Mouse (Mus musculus): Measurements from ENCODE around the gene Pigk.

The Pigk gene

DNA sequence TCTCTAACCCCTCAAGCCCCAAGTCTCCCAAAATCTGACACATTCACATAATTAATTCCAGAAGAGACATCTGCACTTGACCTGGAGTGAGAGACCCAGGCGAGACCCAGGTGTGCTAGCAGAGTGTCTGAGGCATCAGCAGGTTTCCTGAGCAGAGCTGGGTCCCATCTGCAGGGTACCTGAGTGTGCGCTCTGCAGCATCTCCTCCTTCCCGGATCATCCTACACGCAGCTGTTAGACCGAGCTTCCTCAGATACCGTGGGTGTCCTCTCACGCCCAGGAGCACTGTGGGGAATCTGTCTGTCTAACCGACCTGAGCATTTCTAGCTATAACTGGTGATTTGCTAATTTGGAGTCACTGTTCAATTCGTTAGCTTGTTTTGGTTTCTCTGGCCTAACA is 10.5 kb downstream of the Pigk start:
- DNase-seq (ENCODE audit: inconsistent age in 2 of 2, low spot score in 1 of 2): no peak

- no peak for DNase-seq (ENCODE audit: inconsistent age in 2 of 2, low spot score in 1 of 2)
Observed at GRCm38 (mm10) chr3:152728238-152728637, 14.3 kb downstream of the Pigk start.

- no peak for DNase-seq (ENCODE audit: inconsistent age in 2 of 2, low spot score in 1 of 2)
Observed at GRCm38 (mm10) chr3:152733011-152733410, 19.1 kb downstream of the Pigk start.

GRCm38 (mm10) chr3:152733513-152733912 is 19.6 kb downstream of the Pigk start:
- no peak for DNase-seq (ENCODE audit: inconsistent age in 2 of 2, low spot score in 1 of 2)

DNA sequence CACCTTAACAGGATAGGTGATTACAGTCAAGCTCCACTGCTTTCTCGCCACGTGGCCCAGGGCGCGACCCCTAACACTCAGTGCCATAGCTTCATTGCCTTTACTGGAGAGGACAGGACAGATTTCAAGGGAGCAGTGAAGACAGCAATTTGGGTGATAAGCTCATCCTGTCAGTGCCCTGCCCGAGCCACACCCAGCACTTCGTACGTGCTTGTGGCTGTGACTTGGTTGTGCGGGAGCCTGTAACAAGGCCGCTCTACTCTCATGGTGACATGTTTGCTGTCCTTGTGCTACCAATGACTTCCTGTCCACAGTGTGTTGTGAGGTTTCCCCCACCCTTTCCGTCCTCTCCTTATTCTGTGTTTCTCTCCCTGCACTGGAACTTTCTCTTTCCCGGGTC is 20.2 kb downstream of the Pigk start:
- DNase-seq (ENCODE audit: inconsistent age in 2 of 2, low spot score in 1 of 2): no peak

DNA sequence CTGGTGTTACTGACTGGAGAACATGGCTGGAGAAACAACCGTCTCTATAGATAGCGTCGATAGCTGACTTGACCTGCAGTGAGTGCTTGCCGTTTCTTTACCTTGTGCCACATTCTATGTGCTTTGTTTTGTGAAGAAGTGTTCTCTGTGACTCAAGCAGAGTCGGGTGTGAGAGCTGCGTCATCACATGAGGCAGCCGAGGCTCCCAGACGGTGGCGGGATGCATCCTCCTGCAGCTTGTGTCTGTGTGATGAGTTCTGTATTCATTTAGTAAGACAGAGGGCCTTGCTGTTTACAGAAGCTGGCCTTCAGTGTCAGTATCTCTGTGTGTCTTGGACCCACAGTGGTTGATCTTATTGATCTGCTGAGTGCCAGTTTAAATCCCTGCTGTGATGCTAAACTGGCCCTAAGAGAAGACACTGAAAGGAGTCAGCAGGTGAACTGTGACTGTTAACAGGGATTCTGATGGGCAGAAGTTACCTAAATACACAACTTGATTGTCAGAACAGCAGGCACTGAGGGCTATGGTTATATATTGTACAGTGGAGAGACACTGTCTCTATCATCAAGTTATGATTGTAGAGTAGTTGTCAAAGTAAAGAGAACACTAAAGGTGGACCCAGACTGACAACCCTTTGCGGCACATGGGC is 21.8 kb downstream of the Pigk start:
- DNase-seq (ENCODE audit: inconsistent age in 2 of 2, low spot score in 1 of 2): no peak

- DNase-seq (ENCODE audit: inconsistent age in 2 of 2, low spot score in 1 of 2): no peak
Observed at GRCm38 (mm10) chr3:152744301-152744700, 30.4 kb downstream of the Pigk start.

GRCm38 (mm10) chr3:152745611-152746010 is 31.7 kb downstream of the Pigk start:
- no peak for DNase-seq (ENCODE audit: inconsistent age in 2 of 2, low spot score in 1 of 2)

- DNase-seq (ENCODE audit: inconsistent age in 2 of 2, low spot score in 1 of 2): peak in 1 of 2 experiments; percentile 77
Observed at GRCm38 (mm10) chr3:152749461-152749871, 35.6 kb downstream of the Pigk start.

GRCm38 (mm10) chr3:152749881-152750280 is 36.0 kb downstream of the Pigk start:
- DNase-seq (ENCODE audit: inconsistent age in 2 of 2, low spot score in 1 of 2): no peak

DNA sequence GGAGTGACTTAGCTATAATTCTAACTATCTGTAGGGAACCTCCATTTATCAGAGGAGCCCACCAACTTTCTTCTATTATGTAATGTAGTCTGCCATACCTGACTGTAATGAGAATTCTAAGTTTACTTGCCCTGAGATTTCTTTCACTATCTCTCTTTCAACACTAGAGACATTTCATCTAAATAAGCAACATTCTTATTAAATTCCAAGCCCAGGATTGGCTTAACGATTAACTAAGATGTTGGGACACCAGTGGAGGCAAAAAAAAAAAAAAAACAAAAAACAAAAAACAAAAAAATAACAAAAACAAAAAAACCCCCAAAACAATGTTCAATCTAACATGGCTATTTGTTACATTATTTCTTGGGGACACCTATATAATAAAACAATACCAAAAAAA is 39.0 kb downstream of the Pigk start:
- no peak for DNase-seq (ENCODE audit: inconsistent age in 2 of 2, low spot score in 1 of 2)

DNA sequence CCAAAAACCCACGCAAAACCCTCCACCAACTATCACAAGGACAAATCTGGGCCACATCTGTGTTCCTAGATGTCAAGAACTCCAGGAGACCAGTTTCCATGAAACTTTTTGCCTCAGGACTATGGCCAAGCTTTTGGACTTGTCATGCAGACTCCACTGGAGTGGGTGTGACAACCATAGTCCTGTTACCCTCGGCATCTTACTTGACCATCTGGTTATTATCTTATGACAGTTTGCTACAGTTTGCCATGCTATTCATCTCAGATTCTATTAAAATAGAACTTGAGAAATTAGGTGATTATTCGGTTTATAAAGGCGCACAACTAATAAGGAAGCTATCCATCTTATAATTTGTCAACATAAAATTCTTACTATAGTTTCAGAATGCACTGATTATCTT is 39.4 kb downstream of the Pigk start:
- no peak for DNase-seq (ENCODE audit: inconsistent age in 2 of 2, low spot score in 1 of 2)

DNA sequence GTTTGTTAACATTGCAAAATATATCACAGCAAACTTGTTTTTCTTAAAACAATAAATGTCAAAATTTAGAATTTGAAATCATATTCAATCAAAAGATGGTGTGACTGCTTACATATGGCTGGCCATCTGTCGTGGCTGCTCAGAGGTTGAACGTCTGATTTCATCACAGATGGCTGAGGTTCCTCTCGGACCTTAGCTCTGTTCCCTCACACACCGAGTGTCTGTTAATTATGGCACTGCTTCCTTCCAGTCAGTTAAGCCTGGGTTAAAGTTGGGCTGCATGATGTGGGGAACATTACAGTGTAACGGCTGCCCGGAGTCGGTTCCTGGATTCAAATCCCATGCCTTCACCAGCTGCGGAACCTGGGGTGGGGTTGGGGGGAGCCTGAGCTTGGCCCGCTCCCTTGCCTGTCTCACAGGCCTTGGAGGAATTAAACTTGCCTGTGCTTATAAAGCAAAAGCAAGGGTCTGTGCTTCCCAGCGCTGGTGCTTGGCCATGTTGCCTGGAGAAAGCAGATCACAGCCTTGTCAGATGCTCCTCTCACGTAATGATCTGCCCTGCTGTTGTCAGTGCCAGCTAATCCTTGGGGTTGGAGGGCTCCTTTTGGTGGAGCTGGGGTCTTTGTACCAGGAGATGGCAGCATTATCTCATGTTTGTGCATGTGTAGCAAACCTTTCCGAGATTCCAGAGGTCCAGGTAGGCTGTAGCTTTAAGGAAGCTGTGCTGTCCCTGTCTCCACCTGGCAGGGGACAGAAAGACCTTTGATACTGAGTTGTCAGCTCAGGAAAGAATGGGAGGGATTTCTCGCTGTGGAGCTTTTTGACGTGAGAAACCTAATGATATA is 40.2 kb downstream of the Pigk start:
- DNase-seq (ENCODE audit: inconsistent age in 2 of 2, low spot score in 1 of 2): no peak

GRCm38 (mm10) chr3:152755515-152755914 is 41.6 kb downstream of the Pigk start:
- no peak for DNase-seq (ENCODE audit: inconsistent age in 2 of 2, low spot score in 1 of 2)

DNA sequence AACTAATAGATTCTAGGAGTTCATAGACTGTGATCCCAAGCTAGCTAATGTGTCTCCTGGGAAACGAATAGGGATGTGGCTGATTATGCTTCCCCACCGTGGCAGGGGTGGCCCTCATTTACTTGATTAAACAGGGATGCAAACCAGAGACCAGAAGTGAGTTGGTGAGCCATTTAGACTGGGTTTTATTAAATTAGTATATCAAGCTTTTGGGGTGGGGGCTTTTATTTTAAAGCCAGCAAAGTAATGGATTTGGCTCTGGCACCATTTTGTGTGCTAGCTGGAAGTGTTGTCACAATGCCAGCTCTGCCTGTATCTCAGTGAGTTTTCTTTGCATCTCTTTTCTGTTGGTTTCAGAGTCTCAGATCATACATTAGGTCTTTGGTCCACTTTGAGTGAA is 43.0 kb downstream of the Pigk start:
- DNase-seq (ENCODE audit: inconsistent age in 2 of 2, low spot score in 1 of 2): no peak

GRCm38 (mm10) chr3:152757464-152758393 is 43.8 kb downstream of the Pigk start:
- no peak for DNase-seq (ENCODE audit: inconsistent age in 2 of 2, low spot score in 1 of 2)

DNA sequence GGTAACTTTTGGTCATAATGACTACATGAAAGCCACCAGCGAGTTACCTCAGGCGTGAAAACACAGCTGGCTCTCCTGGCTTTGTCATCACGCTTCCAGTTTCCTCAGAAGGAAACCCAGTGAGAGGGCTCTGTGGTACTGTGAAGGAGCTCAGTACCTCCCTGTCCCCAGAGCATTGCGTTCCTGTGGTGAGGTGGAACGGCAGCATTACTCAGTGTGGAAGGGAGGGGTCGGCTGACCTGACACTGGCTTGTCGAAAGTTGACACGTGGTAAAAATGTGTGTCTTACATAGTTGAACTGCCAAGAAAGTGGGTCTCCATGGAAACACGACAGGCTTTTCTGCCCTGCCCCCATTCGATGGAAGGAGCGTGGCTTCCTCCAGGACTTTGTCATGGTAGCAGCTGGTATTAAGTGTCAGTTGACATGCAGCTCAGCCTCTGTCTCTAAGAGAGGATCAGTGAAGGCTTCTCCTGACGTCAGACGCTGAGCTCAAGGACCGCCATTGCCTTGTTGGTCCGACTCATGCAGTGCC is 44.7 kb downstream of the Pigk start:
- DNase-seq (ENCODE audit: inconsistent age in 2 of 2, low spot score in 1 of 2): peak in 1 of 2 experiments; percentile 29

GRCm38 (mm10) chr3:152761116-152761515 is 47.2 kb downstream of the Pigk start:
- DNase-seq (ENCODE audit: inconsistent age in 2 of 2, low spot score in 1 of 2): peak; percentile 23 to 84

GRCm38 (mm10) chr3:152761661-152762060 is 47.8 kb downstream of the Pigk start:
- DNase-seq (ENCODE audit: inconsistent age in 2 of 2, low spot score in 1 of 2): peak in 1 of 2 experiments; percentile 39

GRCm38 (mm10) chr3:152762302-152762701 is 48.4 kb downstream of the Pigk start:
- no peak for DNase-seq (ENCODE audit: inconsistent age in 2 of 2, low spot score in 1 of 2)

Data from adrenal gland, adult (tissue).